Mouse (Mus musculus): Measurements from ENCODE around the gene Gps2. TPM values are rescaled to one million over a fixed set of nuclear protein-coding genes. Genes with fewer than 3 reads are reported as not detected.
"Not testable (repeated sequence)": the region's sequence is repeated elsewhere in the genome, so short reads cannot be mapped to it uniquely, and the experiment has no call there.

Gene Gps2
- polyA plus RNA-seq, 1 experiment: 80.8 TPM

DNA sequence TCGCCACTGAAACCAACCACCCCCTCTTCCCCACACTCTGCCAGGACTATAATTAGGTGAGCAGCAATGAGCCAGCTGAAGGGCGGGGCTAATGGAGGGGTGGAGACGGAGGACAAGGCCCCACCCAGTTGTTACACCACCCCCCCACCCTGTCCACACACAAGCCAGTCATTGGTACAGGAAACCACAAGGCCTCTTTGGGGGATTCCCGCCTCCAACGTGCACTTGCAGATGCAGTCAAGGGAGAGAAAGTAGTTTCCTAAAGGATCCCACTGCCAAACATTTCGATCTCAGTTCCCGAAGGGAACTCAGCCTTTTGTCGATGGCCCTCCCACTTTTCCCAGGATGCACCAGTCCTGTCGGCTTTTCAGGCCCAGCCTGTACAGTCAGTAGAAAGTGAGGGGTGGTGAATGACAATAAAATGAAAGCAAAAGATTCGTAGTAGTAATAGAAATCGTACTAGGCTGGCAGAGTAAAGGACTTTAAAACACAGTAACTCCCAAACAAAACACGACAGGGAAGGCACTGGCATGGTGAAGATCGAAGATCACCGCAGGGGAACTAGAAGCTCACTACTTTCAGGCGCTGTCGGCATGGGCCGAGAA, 6.1 kb downstream of the Gps2 start:
- peak; percentile 86 for DNase-seq (ENCODE audit: low read depth)
- no peak for TF ChIP-seq CTCF (IDR thresholded peaks at IDR 0.05; ENCODE audit: borderline replicate concordance, extremely low read depth, insufficient read depth, insufficient read length)
- no peak for TF ChIP-seq POLR2A (IDR thresholded peaks at IDR 0.05; ENCODE audit: borderline replicate concordance, extremely low read depth, insufficient read depth, insufficient read length, poor library complexity, severe bottlenecking)

GRCm38 (mm10) chr11:69920266-69921031, 6.8 kb downstream of the Gps2 start:
- DNase-seq (ENCODE audit: low read depth): peak; percentile 37
- no peak for TF ChIP-seq CTCF (IDR thresholded peaks at IDR 0.05; ENCODE audit: borderline replicate concordance, extremely low read depth, insufficient read depth, insufficient read length)
- no peak for TF ChIP-seq POLR2A (IDR thresholded peaks at IDR 0.05; ENCODE audit: borderline replicate concordance, extremely low read depth, insufficient read depth, insufficient read length, poor library complexity, severe bottlenecking)

DNA sequence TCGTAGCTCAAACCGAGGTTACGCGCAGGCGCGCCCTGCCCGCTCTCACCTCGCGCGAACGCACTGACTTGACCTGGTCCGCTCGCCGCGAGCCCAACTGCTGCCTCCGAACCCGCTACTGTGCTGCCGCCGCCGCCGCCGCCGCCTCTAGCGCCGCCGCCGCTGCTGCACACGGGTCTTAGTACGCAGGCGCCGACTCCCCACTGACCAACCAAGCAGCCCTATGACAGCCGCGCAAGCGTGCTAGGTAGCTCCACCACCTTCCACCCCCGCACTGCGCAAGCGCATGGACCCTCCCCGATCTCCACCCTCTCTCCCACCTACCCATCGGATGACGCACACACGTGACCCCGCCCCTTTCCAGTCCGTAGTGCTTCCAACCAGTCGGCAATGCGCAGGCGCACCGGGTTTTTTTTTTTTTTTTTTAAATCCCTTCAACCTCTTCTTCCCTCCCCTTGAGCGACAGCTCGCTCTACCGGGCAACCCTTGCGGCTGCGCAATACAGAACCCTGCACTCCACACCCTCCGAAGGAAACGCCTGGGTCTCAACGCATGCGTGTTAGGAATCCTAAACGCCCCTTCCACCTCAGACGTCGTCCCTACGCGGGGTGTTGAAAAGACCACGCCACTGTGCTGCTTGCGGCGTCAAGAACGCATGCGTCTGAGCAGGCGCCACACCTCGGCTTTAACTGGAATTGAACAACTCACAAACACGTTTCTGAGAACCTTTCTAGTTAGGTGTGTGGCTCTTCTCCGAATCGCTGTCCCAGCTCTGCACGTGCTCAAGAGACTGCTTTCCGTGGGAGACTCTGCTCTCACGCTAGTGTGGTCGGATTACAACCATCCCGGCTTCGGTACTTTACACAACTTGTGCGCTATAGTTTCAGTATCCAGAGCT, 7.7 kb downstream of the Gps2 start, which contains the start of gene Eif5a:
Gene Eif5a, minus strand, starts transcription at position 845 of the 898 bp plus-strand sequence.
- peak; percentile 100 for DNase-seq (ENCODE audit: low read depth)
- TF ChIP-seq CTCF (IDR thresholded peaks at IDR 0.05; ENCODE audit: borderline replicate concordance, extremely low read depth, insufficient read depth, insufficient read length) (peak; percentile 69), POLR2A (IDR thresholded peaks at IDR 0.05; ENCODE audit: borderline replicate concordance, extremely low read depth, insufficient read depth, insufficient read length, poor library complexity, severe bottlenecking) (peak; percentile 64)

DNA sequence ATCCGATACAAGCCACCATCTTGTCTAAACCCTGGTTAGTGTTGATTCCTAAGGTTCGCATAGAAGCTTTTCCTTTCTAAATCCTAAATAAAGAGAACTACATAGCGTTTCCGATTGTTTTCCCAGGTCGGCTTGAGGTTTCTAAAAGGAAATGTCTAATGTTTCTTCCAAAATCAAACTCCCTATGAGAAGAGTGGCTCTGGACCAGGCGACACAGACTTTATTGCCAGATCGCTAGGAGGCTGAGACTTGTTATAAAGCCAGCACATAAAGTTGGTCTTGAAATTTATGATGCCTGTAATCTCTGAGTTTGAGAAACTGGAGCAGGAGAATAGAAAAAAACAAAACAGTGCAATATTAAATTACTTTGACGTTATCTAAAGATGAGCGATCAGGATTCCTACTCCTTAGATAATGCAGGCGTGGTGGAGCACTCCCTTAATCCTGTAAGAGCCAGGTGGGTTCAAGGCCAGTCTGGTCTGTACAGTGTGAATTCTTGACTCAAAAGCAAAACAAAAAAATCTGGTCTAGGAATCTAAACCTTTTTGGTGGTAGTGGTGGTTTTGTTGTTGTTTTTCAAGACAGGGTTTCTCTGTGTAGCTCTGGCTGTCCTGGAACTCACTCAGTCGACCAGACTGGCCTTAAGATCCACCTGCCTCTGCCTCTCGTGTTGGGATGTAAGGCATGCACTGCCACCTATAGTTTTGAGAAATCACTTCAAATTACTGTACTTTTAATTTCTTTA, 8.5 kb downstream of the Gps2 start:
- DNase-seq (ENCODE audit: low read depth): peak; percentile 29
- TF ChIP-seq POLR2A (IDR thresholded peaks at IDR 0.05; ENCODE audit: borderline replicate concordance, extremely low read depth, insufficient read depth, insufficient read length, poor library complexity, severe bottlenecking): no peak
- no peak for TF ChIP-seq CTCF (IDR thresholded peaks at IDR 0.05; ENCODE audit: borderline replicate concordance, extremely low read depth, insufficient read depth, insufficient read length)

DNA sequence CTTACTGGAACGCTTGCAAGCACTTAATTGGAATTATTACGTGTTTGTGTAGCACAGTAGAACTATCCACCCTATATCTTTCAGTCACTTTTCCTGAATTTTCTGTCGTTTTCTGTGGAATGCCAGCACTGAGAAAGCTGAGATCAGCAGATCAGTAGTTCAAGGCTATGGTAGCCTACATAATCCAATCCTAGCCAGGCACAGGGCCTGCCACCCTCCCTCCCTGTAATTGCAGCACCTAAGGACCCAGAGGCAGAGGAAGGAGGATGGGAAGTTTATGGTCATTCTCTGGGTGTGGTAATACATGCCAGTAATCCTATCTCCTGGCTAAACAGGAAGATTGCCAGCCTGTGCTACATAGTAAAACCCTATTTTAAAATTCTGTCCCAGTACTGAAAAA, 9.1 kb downstream of the Gps2 start:
- no peak for TF ChIP-seq CTCF (IDR thresholded peaks at IDR 0.05; ENCODE audit: borderline replicate concordance, extremely low read depth, insufficient read depth, insufficient read length)
- no peak for TF ChIP-seq POLR2A (IDR thresholded peaks at IDR 0.05; ENCODE audit: borderline replicate concordance, extremely low read depth, insufficient read depth, insufficient read length, poor library complexity, severe bottlenecking)
- DNase-seq (ENCODE audit: low read depth): no peak

GRCm38 (mm10) chr11:69927501-69927900, 13.8 kb downstream of the Gps2 start:
- DNase-seq (ENCODE audit: low read depth): no peak
- TF ChIP-seq CTCF (IDR thresholded peaks at IDR 0.05; ENCODE audit: borderline replicate concordance, extremely low read depth, insufficient read depth, insufficient read length) (no peak), POLR2A (IDR thresholded peaks at IDR 0.05; ENCODE audit: borderline replicate concordance, extremely low read depth, insufficient read depth, insufficient read length, poor library complexity, severe bottlenecking) (no peak)

- DNase-seq (ENCODE audit: low read depth): no peak
- TF ChIP-seq CTCF (IDR thresholded peaks at IDR 0.05; ENCODE audit: borderline replicate concordance, extremely low read depth, insufficient read depth, insufficient read length): no peak
- no peak for TF ChIP-seq POLR2A (IDR thresholded peaks at IDR 0.05; ENCODE audit: borderline replicate concordance, extremely low read depth, insufficient read depth, insufficient read length, poor library complexity, severe bottlenecking)
Observed at GRCm38 (mm10) chr11:69929712-69930111, 16.0 kb downstream of the Gps2 start.

DNA sequence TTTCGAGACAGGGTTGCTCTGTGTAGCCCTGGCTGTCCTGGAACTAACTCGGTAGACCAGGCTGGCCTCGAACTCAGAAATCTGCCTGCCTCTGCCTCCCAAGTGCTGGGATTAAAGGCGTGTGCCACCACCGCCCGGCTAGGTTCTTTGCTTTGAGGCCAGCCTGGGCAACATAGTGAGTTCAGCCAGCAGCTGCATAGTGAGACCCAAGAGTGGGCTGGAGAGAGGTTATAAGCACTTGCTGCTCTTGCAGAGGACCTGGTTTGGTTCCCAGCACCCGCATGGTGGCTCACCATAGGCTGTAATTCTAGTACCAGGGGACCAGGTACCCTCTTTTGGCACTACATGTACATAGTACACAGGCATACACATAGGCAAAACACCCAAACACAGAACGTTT, 16.5 kb downstream of the Gps2 start:
- DNase-seq (ENCODE audit: low read depth): not testable (repeated sequence)

- no peak for DNase-seq (ENCODE audit: low read depth)
- TF ChIP-seq POLR2A (IDR thresholded peaks at IDR 0.05; ENCODE audit: borderline replicate concordance, extremely low read depth, insufficient read depth, insufficient read length, poor library complexity, severe bottlenecking): no peak
- no peak for TF ChIP-seq CTCF (IDR thresholded peaks at IDR 0.05; ENCODE audit: borderline replicate concordance, extremely low read depth, insufficient read depth, insufficient read length)
Observed at GRCm38 (mm10) chr11:69930967-69931537, 17.4 kb downstream of the Gps2 start.

- TF ChIP-seq POLR2A (IDR thresholded peaks at IDR 0.05; ENCODE audit: borderline replicate concordance, extremely low read depth, insufficient read depth, insufficient read length, poor library complexity, severe bottlenecking) (no peak), CTCF (IDR thresholded peaks at IDR 0.05; ENCODE audit: borderline replicate concordance, extremely low read depth, insufficient read depth, insufficient read length) (no peak)
Observed at GRCm38 (mm10) chr11:69931769-69932168, 18.1 kb downstream of the Gps2 start.

More at GRCm38 (mm10) chr11:69931769-69932168, 18.1 kb downstream of the Gps2 start:
- DNase-seq (ENCODE audit: low read depth): no peak
